Mouse (Mus musculus): ENCODE data around the gene Qk.

The Qk gene

DNA sequence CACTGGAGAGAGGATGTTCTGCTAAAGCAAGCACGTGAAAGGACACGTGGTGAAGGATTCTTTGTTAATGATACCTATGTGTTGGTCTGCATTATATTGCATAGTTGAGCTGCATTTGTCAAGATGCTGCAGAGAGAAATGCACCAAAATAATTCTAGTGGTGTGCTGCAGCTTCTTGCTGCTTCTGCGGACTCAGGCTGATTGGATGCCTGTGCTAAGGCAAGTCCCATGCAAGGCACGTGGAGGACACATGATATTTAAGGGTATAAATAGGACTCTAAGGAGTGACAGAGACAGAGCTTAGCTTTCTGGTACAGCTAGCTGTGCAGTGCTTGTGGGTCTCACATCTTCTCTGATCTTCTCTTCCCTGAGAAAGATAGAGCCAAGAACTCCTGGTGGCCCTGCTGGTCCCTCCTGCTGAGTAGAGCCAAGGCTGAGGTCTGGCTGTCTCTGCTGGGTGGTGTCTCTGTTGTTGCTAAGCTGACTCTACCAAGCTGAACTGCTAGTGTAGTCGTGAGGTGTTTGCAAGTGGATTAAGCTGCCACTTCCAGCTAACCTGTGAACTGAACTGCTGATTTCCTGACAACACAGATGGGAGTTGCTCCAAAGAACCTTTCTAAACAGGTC, 8.0 kb upstream of the Qk start:
- in situ Hi-C loops (cut with MboI, MseI) = no loop called here

- in situ Hi-C loops (cut with MboI, MseI) = no loop called here
These were observed 7.0 kb upstream of the Qk start for GRCm38 (mm10) chr17:10326596-10327045.

DNA sequence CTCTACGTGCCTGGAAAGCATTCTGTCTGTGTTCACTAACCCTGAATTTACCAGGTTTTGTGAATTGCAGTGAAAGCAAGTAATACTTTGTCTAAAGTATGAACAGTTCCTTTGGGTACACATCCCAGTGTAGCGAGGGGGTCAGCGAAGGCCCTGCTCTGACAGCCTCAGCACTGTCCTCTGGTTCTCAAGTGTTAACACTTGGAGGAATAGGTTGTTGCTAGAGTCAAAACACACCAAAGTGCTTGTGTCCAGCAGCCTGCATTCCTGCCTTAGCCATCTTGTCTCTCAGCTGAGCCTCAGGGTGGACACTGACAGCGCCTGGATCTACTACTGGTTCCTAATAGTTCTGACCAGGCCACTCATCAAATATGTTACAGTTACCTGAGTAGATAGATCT, 6.3 kb upstream of the Qk start:
- in situ Hi-C loops (cut with MboI, MseI) = no loop called here

- in situ Hi-C loops (cut with MboI, MseI) = loop anchor here in 1 of 2 experiments (25.0 kb wide), 1 partner anchor 516 kb away; the partner anchor contains the start of genes Pacrg and Prkn
These were observed 2.1 kb upstream of the Qk start for GRCm38 (mm10) chr17:10321754-10322153.

GRCm38 (mm10) chr17:10321092-10321491, 1.4 kb upstream of the Qk start:
- in situ Hi-C loops (cut with MboI, MseI) = loop anchor here in 1 of 2 experiments (25.0 kb wide), 1 partner anchor 516 kb away; the partner anchor contains the start of genes Pacrg and Prkn

- in situ Hi-C loops (cut with MboI, MseI) = loop anchor here in 1 of 2 experiments (25.0 kb wide), 1 partner anchor 517 kb away; the partner anchor contains the start of genes Pacrg and Prkn
These were observed 769 bp upstream of the Qk start for GRCm38 (mm10) chr17:10320456-10320790.

- in situ Hi-C loops (cut with MboI, MseI) = loop anchor here in 1 of 2 experiments (25.0 kb wide), 1 partner anchor 518 kb away; the partner anchor contains the start of genes Pacrg and Prkn
These were observed 296 bp downstream of the Qk start for GRCm38 (mm10) chr17:10319431-10319684.

DNA sequence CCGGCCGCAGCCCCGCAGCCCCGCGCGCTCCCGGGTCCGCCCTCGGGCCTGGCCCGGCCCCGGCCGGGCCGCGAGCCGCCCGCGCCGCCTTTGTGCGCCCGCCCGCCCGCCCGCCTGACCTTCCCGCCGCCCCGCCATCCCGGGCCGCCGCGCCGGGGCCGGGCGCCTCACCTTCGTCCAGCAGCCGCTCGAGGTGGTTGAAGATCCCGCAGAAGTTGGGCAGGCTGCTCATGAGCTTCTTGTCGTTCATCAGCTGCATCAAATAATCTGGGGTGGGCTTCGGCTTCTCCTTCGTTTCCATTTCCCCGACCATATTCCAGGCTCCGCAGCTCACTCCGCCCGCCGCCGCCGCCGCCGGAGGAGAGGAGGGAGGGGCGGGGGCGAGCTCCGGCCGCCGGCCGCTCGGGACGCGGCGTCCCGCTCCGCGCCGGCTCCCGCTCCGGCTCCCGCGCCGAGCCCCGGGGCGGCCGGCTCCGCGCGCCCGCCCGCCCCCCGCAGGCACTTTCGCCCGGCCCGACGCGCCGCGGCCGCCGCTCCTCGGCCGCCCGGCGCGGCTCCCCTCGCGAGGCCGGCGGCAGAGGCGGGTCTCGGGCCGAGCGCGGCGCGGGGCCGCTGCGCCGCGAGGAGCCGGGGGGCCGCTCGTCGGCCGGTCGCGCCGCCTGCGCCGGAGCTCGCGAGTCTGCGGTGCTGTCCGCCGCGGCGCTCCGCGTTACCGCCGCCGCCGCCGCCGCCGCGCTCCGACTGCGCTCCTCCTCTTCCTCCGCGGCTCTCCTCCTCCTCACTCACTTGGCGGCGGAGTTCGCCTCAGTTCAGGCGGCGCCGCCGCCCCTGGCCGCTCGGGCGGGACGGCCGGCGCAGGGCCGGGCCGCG, 858 bp downstream of the Qk start:
- in situ Hi-C loops (cut with MboI, MseI) = loop anchor here in 1 of 2 experiments (25.0 kb wide), 1 partner anchor 519 kb away; the partner anchor contains the start of genes Pacrg and Prkn

- in situ Hi-C loops (cut with MboI, MseI) = loop anchor here in 1 of 2 experiments (25.0 kb wide), 1 partner anchor 519 kb away; the partner anchor contains the start of genes Pacrg and Prkn
These were observed 1.6 kb downstream of the Qk start for GRCm38 (mm10) chr17:10317981-10318551.

DNA sequence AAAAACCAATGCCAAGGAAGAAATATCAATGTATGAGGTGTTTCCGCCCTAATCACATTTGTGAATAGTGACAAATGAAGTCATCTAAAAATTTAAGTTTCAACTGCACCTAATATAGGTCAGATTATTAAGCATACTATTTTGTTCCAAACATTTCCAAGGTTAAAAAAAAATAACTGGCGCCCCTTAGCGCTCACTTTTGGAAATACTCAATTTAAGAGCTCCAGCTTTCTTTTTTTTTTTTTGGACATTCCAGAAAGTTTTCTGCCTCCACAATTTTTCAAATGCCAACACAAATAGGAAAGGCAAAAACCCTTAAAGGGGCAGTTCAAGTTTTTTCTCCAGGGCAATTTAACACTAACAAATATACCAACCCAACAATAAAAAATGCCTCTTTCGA, 2.5 kb downstream of the Qk start:
- in situ Hi-C loops (cut with MboI, MseI) = loop anchor here in 1 of 2 experiments (25.0 kb wide), 1 partner anchor 520 kb away; the partner anchor contains the start of genes Pacrg and Prkn

GRCm38 (mm10) chr17:10316446-10316845, 3.2 kb downstream of the Qk start:
- in situ Hi-C loops (cut with MboI, MseI) = loop anchor here in 1 of 2 experiments (25.0 kb wide), 1 partner anchor 521 kb away; the partner anchor contains the start of genes Pacrg and Prkn

DNA sequence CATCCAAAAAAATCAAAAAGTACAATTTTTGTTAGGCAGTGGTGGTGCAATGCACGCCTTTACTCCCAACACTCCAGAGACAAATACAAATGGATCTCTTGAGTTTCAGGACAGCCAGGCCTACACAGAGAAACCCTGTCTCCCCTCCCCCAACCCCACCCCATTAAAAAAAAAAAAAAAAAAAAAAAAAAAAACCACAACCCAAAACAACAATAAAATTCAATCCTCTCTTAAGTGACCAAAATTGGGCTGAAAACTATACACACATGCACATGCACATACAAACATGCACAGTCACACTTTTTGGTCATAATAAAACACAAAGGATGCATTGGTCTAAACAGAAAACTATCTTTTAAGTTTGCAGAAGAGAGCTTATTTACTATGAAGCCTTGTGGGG, 9.6 kb downstream of the Qk start:
- in situ Hi-C loops (cut with MboI, MseI) = loop anchor here in 1 of 2 experiments (25.0 kb wide), 1 partner anchor 527 kb away; the partner anchor contains the start of genes Pacrg and Prkn

DNA sequence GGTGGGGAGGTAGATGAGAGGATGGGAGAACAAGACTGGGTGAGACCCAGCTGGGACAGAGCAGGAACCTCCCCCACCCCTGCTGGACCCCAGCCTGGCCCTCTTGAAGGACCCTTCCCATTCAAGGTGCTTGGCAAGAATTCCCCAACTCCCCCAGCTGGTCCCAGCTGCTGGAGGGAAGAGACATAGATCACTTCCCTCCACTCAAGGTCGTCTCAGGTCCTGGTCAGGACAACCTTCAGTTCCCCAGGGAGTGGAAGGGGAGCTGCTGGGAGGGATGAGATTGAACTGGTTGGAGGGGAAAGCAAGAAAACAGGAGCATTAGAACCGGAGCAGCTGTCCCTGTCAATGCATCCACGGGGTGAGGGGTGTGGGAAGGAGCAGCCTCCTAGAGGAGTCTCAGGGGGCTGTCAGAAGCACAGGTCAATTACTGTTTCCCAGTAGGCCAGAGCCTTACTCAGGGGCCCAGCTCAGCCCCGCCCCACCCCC, 10.5 kb downstream of the Qk start:
- in situ Hi-C loops (cut with MboI, MseI) = loop anchor here (10.0 to 25.0 kb wide), 2 partner anchors 528 to 1726 kb away; partner anchors contain the start of genes Pacrg (in 1 of the 2) and Prkn (in 1 of the 2)

DNA sequence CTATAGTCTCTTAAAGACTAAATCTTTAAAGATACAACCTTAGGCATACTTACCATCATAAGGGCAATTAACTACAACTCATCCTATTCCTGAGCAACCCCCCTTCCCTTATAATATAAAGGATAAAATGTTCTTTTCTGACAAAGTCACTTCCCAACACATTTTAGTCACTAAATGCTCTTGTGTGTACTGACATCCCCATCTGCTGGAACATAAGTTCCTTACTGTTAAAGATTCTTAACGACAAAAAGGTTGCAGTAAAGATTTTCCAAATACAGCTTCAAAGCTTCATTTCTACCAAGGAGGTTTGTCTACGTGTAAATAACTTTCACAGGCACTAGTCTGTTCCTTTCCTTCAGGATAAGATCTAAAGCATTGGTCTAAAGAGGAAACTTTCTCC, 13.2 kb downstream of the Qk start:
- in situ Hi-C loops (cut with MboI, MseI) = loop anchor here (10.0 to 25.0 kb wide), 2 partner anchors 531 to 1728 kb away; partner anchors contain the start of genes Pacrg (in 1 of the 2) and Prkn (in 1 of the 2)

- in situ Hi-C loops (cut with MboI, MseI) = loop anchor here (10.0 to 25.0 kb wide), 2 partner anchors 533 to 1731 kb away; partner anchors contain the start of genes Pacrg (in 1 of the 2) and Prkn (in 1 of the 2)
These were observed 15.7 kb downstream of the Qk start for GRCm38 (mm10) chr17:10304001-10304400.

GRCm38 (mm10) chr17:10300968-10301795, 18.5 kb downstream of the Qk start:
- in situ Hi-C loops (cut with MboI, MseI) = loop anchor here (10.0 to 25.0 kb wide), 2 partner anchors 536 to 1734 kb away; partner anchors contain the start of genes Pacrg (in 1 of the 2) and Prkn (in 1 of the 2)

DNA sequence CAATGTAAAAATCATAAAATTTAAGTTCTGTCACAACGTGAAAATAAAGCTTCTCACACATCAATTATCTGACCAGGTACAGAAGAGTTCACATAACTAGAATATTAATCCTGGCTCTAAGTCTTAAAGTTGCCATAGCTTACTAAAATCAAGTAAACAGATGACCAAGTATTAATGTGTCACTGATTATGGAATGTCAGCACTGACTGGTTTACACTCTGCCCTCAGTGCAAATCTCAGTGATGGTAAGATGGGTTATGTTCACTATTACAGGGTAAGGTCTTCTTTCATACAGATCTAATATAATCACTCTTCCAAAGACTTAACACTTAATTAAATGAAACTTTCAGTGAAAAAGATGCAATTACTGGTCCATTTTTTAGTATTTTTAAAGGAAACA, 20.3 kb downstream of the Qk start:
- in situ Hi-C loops (cut with MboI, MseI) = no loop called here

DNA sequence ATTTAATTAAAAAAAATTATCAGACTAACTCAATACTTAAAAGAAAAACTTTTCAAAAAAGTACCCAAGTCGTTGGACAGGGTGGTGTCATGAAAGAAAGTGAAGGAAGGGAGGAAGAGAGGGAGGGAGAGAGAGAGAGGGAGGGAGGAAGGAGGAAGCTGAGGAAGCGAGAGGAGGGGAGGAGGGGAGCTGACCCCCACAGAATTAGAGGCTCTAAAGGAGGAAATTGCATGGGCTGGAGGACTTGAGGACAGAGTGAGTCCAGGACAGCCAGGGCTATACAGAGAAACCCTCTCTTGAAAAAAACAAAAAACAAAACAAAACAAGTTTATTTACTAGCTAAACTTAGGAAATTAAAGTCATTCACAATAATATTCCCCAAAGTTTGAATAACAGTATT, 27.1 kb downstream of the Qk start:
- in situ Hi-C loops (cut with MboI, MseI) = no loop called here

- in situ Hi-C loops (cut with MboI, MseI) = no loop called here
These were observed 34.9 kb downstream of the Qk start for GRCm38 (mm10) chr17:10284772-10285171.

GRCm38 (mm10) chr17:10279532-10279931, 40.1 kb downstream of the Qk start:
- in situ Hi-C loops (cut with MboI, MseI) = no loop called here
